Mouse (Mus musculus) heart, embryonic 14.5 days (tissue): ENCODE data around the gene Zfyve28. TPM values are rescaled to one million over a fixed set of nuclear protein-coding genes. Genes with fewer than 3 reads are reported as not detected.

Experiments used
- ATAC-seq: fragments of 200-750 bp; cut with Nextera tagmentation; 2 replicates; pipeline ENCODE4 v1.8.0; 2017; ENCODE audit warnings: low read depth, moderate TSS enrichment; ENCODE audit not compliant: insufficient number of reproducible peaks, insufficient read depth, low FRiP score
- H3K27ac ChIP-seq, 2 experiments: fragments of 200-500 bp in 1 of 2; fragments of 300-500 bp in 1 of 2; sonication (generic) in 1 of 2; replicated peaks in 1 of 2; 2 replicates each; pipeline ENCODE4 v1.5.1; 2012 to 2014; ENCODE audit warnings: low read depth in 2 of 2, low read length in 2 of 2, control low read depth in 1 of 2, mild to moderate bottlenecking in 1 of 2, mixed read lengths in 1 of 2; ENCODE audit not compliant: control insufficient read depth in 1 of 2, insufficient read depth in 1 of 2
- H3K27me3 ChIP-seq: fragments of 300-500 bp; sonication (generic); 2 replicates; pipeline ENCODE4 v1.6.1; 2014; ENCODE audit warnings: mild to moderate bottlenecking, low read length, control low read depth; ENCODE audit not compliant: control insufficient read depth, insufficient read depth
- H3K36me3 ChIP-seq: fragments of 300-500 bp; sonication (generic); 2 replicates; pipeline ENCODE4 v1.6.1; 2014; ENCODE audit warnings: mild to moderate bottlenecking, control low read depth, low read length, mixed read lengths; ENCODE audit not compliant: control insufficient read depth, insufficient read depth
- H3K4me1 ChIP-seq, 2 experiments: fragments of 200-500 bp in 1 of 2; fragments of 300-500 bp in 1 of 2; sonication (generic) in 1 of 2; 2 replicates each; pipeline ENCODE4 v1.6.1; 2012 to 2014; ENCODE audit warnings: low read length in 2 of 2, control low read depth in 1 of 2, mixed read lengths in 1 of 2; ENCODE audit not compliant: control insufficient read depth in 2 of 2, insufficient read depth in 2 of 2
- H3K4me2 ChIP-seq: fragments of 300-500 bp; sonication (generic); 2 replicates; pipeline ENCODE4 v1.6.1; 2014; ENCODE audit warnings: mild to moderate bottlenecking, low read length
- H3K4me3 ChIP-seq, 2 experiments: fragments of 200-500 bp in 1 of 2; fragments of 300-500 bp in 1 of 2; sonication (generic) in 1 of 2; 2 replicates each; pipeline ENCODE4 v1.5.1; 2012 to 2014; ENCODE audit warnings: low read length in 2 of 2, mild to moderate bottlenecking in 2 of 2, control low read depth in 1 of 2, low read depth in 1 of 2, moderate library complexity in 1 of 2; ENCODE audit not compliant: control insufficient read depth in 1 of 2, insufficient read depth in 1 of 2
- H3K9ac ChIP-seq: fragments of 300-500 bp; sonication (generic); 2 replicates; pipeline ENCODE4 v1.6.1; 2014; ENCODE audit warnings: mild to moderate bottlenecking, low read length
- H3K9me3 ChIP-seq: fragments of 300-500 bp; sonication (generic); 2 replicates; pipeline ENCODE4 v1.6.1; 2016; ENCODE audit warnings: low read length, control low read depth; ENCODE audit not compliant: control insufficient read depth
- WGBS: fragments of 180-500 bp; shearing (Covaris S2); extraction: QIAGEN DNeasy Blood & Tissue Kit; methylation state at CpG from one replicate; pipeline ENCODE4 v1.1.7; 2014; 5-methylcytosine and 5-hydroxymethylcytosine counted together
- polyA plus RNA-seq: library from polyadenylated mRNA; unstranded; fragments of >200 nt; fragmentation: Nextera tagmentation; extraction: Ambion mirVana; gene quantifications from 2 replicates; pipeline ENCODE4 v1.2.1, GENCODE M21; 2014

The Zfyve28 gene
- polyA plus RNA-seq, 1 experiment from 2014 or later = 0.42 TPM

DNA sequence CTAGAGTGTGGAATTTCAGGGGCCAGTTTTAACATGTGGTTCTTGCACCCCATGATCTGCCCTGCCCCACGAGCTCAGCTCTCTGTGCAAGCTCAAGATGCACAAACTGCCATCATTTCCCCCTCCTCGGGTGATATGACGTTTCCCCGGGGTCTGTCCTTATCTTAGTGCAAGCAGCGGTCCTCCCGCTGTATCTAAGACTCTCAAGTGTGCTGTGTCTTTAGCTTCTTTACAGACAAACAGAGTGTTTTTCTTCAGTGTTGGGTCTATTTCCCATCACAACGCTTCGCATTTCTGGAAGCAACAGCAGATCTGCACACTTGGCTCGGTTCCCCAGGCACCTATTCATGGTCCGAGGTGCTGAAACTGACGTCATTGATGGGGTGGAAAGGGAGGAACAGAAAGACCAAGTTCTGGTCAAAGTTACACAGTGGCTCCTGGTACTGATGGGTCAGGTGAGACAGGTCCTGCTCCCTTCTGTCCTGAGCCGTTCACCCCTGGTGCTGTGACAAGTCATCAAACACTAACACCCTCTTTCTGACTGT, 18.3 kb downstream of the Zfyve28 start:
- Histone ChIP-seq H3K4me1 (peaks cover 0 to 3% of the 10 kb centered on the region in 2 experiments; a peak in 1 of 4 replicates), H3K9ac (no peak overlapping the region), H3K4me2 (no peak overlapping the region), H3K36me3 (no peaks in the 10 kb centered on the region), H3K27me3 (no peaks in the 10 kb centered on the region), H3K4me3 (no peak overlapping the region), H3K27ac (no peak overlapping the region), H3K9me3 (no peaks in the 10 kb centered on the region)
- 27% methylated on average over 12 of the region's 12 CpGs for WGBS
- ATAC-seq = no peak

DNA sequence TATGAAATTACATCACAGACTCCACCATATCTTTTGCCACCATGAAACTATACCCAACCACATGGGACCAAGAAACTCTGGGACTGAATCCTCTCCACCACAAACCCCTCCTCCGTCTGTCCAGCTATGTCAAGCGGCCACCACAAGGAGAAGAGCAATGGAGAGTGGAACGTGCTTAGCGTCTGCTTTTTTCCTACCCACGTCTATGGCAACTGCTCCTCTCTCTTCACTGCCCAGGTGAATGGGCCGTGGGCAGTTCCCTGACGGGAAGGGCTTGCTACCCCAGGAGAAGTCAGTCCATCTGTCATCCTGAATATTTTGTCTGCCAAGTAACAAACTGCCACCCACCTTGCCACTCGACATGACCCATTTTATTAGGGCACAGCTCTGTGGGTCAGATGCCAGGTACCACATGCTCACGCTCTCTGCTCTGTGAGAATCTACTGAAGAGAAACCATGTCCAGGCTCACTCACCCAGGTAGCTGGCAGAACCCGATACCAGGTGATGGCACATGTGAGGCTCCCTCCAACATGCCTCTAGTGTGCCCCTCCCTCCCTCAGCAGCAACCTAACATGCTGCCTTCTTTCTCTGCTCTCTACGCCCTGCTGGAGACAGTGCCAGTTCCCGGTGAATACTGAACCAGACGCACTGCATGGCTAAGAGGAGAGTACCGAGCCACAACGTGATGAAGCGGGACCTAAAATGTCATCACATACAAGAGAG, 18.9 kb downstream of the Zfyve28 start:
- ATAC-seq = no peak
- H3K4me3 ChIP-seq = no peak overlapping the region
- no peak overlapping the region for H3K9ac ChIP-seq
- H3K4me2 ChIP-seq = no peak overlapping the region
- no peaks in the 10 kb centered on the region for H3K27me3 ChIP-seq
- H3K36me3 ChIP-seq = no peaks in the 10 kb centered on the region
- peaks cover 0 to 3% of the 10 kb centered on the region in 2 experiments; a peak in 1 of 4 replicates for H3K4me1 ChIP-seq
- no peak overlapping the region for H3K27ac ChIP-seq
- H3K9me3 ChIP-seq = no peaks in the 10 kb centered on the region
- WGBS = 69% methylated on average over 16 of the region's 16 CpGs

- 66% methylated on average over 4 of the region's 4 CpGs for WGBS
- no peak overlapping the region for H3K9ac ChIP-seq
- no peak for ATAC-seq
- H3K4me3 ChIP-seq = no peak overlapping the region
- H3K27ac ChIP-seq = no peak overlapping the region
- no peak overlapping the region for H3K4me2 ChIP-seq
- peaks cover 0 to 3% of the 10 kb centered on the region in 2 experiments; a peak in 1 of 4 replicates for H3K4me1 ChIP-seq
- H3K36me3 ChIP-seq = no peaks in the 10 kb centered on the region
- no peaks in the 10 kb centered on the region for H3K27me3 ChIP-seq
- H3K9me3 ChIP-seq = no peaks in the 10 kb centered on the region
Observed at GRCm38 (mm10) chr5:34266065-34266464, 22.2 kb downstream of the Zfyve28 start.

DNA sequence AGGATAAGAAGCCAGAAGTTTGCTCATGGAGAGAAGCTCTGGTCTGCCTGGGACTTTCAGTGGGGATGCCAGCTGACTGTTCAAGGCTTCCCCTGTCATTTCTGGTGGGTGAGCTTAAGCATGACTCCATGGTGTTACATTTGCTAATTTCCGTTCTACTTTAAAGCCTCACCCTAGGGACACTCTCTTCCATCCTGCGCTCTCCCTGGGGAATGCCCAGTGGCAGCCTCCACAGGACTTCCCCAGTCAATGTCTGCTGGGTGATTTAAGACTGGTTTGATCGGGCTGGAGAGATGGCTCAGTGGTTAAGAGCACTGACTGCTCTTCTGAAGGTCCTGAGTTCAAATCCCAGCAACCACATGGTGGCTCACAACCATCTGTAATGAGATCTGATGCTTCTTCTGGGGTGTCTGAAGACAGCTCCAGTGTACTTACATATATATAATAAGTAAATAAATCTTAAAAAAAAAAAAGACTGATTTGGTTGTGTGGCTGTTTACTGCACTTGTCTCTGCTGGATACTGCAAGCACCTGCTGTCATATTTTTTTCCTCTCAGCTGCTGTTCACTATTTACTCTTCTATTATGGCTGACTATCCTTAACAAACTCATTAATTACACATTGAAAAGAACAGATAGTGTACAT, 29.0 kb downstream of the Zfyve28 start:
- H3K27me3 ChIP-seq = no peaks in the 10 kb centered on the region
- H3K9ac ChIP-seq = no peak overlapping the region
- H3K9me3 ChIP-seq = no peaks in the 10 kb centered on the region
- no peak overlapping the region for H3K4me2 ChIP-seq
- no peaks in the 10 kb centered on the region for H3K4me1 ChIP-seq
- ATAC-seq = no peak
- H3K27ac ChIP-seq = no peak overlapping the region
- no peak overlapping the region for H3K4me3 ChIP-seq
- H3K36me3 ChIP-seq = no peaks in the 10 kb centered on the region
- WGBS = 65% methylated on average over 3 of the region's 3 CpGs

GRCm38 (mm10) chr5:34255189-34255588, 33.1 kb downstream of the Zfyve28 start:
- H3K9me3 ChIP-seq = no peaks in the 10 kb centered on the region
- H3K36me3 ChIP-seq = no peaks in the 10 kb centered on the region
- H3K9ac ChIP-seq = no peak overlapping the region
- ATAC-seq = no peak
- H3K4me3 ChIP-seq = no peak overlapping the region
- H3K27ac ChIP-seq = no peak overlapping the region
- H3K4me2 ChIP-seq = no peak overlapping the region
- H3K4me1 ChIP-seq = peaks cover 10 to 14% of the 10 kb centered on the region in 2 experiments
- WGBS = 73% methylated on average over 3 of the region's 3 CpGs
- H3K27me3 ChIP-seq = no peaks in the 10 kb centered on the region

DNA sequence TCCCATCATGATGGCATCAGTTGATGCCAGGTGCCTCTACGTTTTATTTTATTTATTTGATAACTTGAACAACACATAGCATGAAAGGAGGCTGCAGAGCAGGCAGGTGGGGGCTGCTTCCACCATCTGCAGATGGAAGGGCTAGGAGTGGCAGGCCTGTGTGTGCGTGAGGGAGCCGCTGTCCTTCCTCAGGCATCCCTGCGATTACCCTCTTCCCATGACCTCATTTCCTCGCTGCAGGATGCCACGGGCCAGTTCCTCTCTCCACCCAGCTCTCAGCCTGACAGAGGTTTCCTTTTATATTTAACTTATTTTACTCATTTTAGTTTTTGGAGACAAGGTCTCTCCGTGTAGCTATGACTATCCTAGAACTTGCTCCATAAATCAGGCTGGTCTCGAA, 33.9 kb downstream of the Zfyve28 start:
- H3K36me3 ChIP-seq = no peaks in the 10 kb centered on the region
- H3K27me3 ChIP-seq = no peaks in the 10 kb centered on the region
- H3K4me3 ChIP-seq = no peak overlapping the region
- WGBS = 59% methylated on average over 8 of the region's 8 CpGs
- no peak overlapping the region for H3K4me2 ChIP-seq
- no peak overlapping the region for H3K27ac ChIP-seq
- H3K9me3 ChIP-seq = no peaks in the 10 kb centered on the region
- 0 out of 2 replicates have a peak, but pooled peaks have one; percentile 29 for ATAC-seq
- no peak overlapping the region for H3K9ac ChIP-seq
- H3K4me1 ChIP-seq = peaks cover 10 to 14% of the 10 kb centered on the region in 2 experiments

GRCm38 (mm10) chr5:34252967-34253519, 35.2 kb downstream of the Zfyve28 start:
- H3K4me1 ChIP-seq = peaks cover 10 to 14% of the 10 kb centered on the region in 2 experiments
- no peak overlapping the region for H3K4me3 ChIP-seq
- no peaks in the 10 kb centered on the region for H3K9me3 ChIP-seq
- no peak overlapping the region for H3K27ac ChIP-seq
- no peaks in the 10 kb centered on the region for H3K27me3 ChIP-seq
- H3K9ac ChIP-seq = no peak overlapping the region
- no peak for ATAC-seq
- H3K4me2 ChIP-seq = no peak overlapping the region
- no peaks in the 10 kb centered on the region for H3K36me3 ChIP-seq
- 53% methylated on average over 4 of the region's 4 CpGs for WGBS
